Mouse (Mus musculus) MEL (cell line): ENCODE data around the gene Tlk2. TPM values are rescaled to one million over a fixed set of nuclear protein-coding genes. Genes with fewer than 3 reads are reported as not detected.

Experiments used
- DNase-seq: peaks from one replicate; pipeline ENCODE4 v3.0.0; 2011; ENCODE audit warnings: low read depth, low spot score
- H3K27ac ChIP-seq: 2 replicates; pipeline ENCODE4 v1.5.1; 2012; ENCODE audit warnings: low read depth, mild to moderate bottlenecking, control low read depth, low read length, moderate library complexity; ENCODE audit not compliant: control insufficient read depth
- H3K27me3 ChIP-seq, 2 experiments: fragments of 150-350 bp in 1 of 2; sonication (generic) in 1 of 2; 2 replicates each; pipeline ENCODE4 v1.6.1; 2012; ENCODE audit warnings: low read length in 2 of 2, mild to moderate bottlenecking in 2 of 2, improper control_type of control experiment in 1 of 2, moderate library complexity in 1 of 2; ENCODE audit not compliant: insufficient read depth in 2 of 2, control insufficient read depth in 1 of 2
- H3K36me3 ChIP-seq, 2 experiments: 2 replicates each; pipeline ENCODE4 v1.6.1; 2012 to 2014; ENCODE audit warnings: low read length in 2 of 2, improper control_type of control experiment in 1 of 2, inconsistent platforms in 1 of 2, mild to moderate bottlenecking in 1 of 2; ENCODE audit not compliant: insufficient read depth in 2 of 2, control insufficient read depth in 1 of 2
- H3K4me1 ChIP-seq, 2 experiments: fragments of 150-350 bp in 1 of 2; sonication (generic) in 1 of 2; 2 replicates each; pipeline ENCODE4 v1.6.1; 2012; ENCODE audit warnings: low read length in 2 of 2, improper control_type of control experiment in 1 of 2, mild to moderate bottlenecking in 1 of 2; ENCODE audit not compliant: insufficient read depth in 2 of 2, control insufficient read depth in 1 of 2
- H3K4me3 ChIP-seq, 2 experiments: fragments of 150-350 bp in 1 of 2; sonication (generic) in 1 of 2; 2 replicates each; pipeline ENCODE4 v1.5.1; 2012; ENCODE audit warnings: low read depth in 2 of 2, low read length in 2 of 2, mild to moderate bottlenecking in 2 of 2, moderate library complexity in 2 of 2, control low read depth in 1 of 2, improper control_type of control experiment in 1 of 2; ENCODE audit not compliant: control insufficient read depth in 1 of 2, insufficient read depth in 1 of 2
- H3K79me2 ChIP-seq: 2 replicates; pipeline ENCODE4 v1.6.1; 2012; ENCODE audit warnings: mild to moderate bottlenecking, low read length, moderate library complexity; ENCODE audit not compliant: control insufficient read depth, poor library complexity, insufficient read depth
- H3K9ac ChIP-seq: 2 replicates; pipeline ENCODE4 v1.6.1; 2012; ENCODE audit warnings: low read depth, mild to moderate bottlenecking, control low read depth, low read length, moderate library complexity; ENCODE audit not compliant: control insufficient read depth, poor library complexity, severe bottlenecking
- H3K9me3 ChIP-seq: fragments of 150-350 bp; sonication (generic); replicated peaks from 2 replicates; pipeline ENCODE4 v1.6.1; 2012; ENCODE audit warnings: mild to moderate bottlenecking, low read length, improper control_type of control experiment, moderate library complexity; ENCODE audit not compliant: insufficient read depth
- BHLHE40 ChIP-seq: IDR thresholded peaks from 2 replicates; pipeline ENCODE4 v1.6.1; 2012; ENCODE audit warnings: low read depth, mild to moderate bottlenecking, inconsistent platforms, low read length, improper control_type of control experiment, borderline replicate concordance
- CHD2 ChIP-seq: IDR thresholded peaks from 2 replicates; pipeline ENCODE4 v1.6.1; 2011; ENCODE audit warnings: low read length, improper control_type of control experiment
- E2F4 ChIP-seq: IDR thresholded peaks from 2 replicates; pipeline ENCODE4 v1.6.1; 2011; ENCODE audit warnings: low read depth, low read length, improper control_type of control experiment, borderline replicate concordance
- EP300 ChIP-seq, 2 experiments: IDR thresholded peaks; 2 replicates each; pipeline ENCODE4 v1.6.1; 2011; ENCODE audit warnings: improper control_type of control experiment in 2 of 2, low read length in 2 of 2, low read depth in 1 of 2, mild to moderate bottlenecking in 1 of 2
- GABPA ChIP-seq: IDR thresholded peaks from 2 replicates; pipeline ENCODE4 v1.6.1; 2012; ENCODE audit warnings: low read depth, mild to moderate bottlenecking, inconsistent platforms, low read length, improper control_type of control experiment, moderate library complexity
- HCFC1 ChIP-seq: IDR thresholded peaks from 2 replicates; pipeline ENCODE4 v1.6.1; 2012; ENCODE audit warnings: low read depth, mild to moderate bottlenecking, inconsistent platforms, low read length, improper control_type of control experiment, moderate library complexity
- JUND ChIP-seq: IDR thresholded peaks from 2 replicates; pipeline ENCODE4 v1.6.1; 2011; ENCODE audit warnings: low read depth, mild to moderate bottlenecking, improper control_type of control experiment, low read length
- KAT2A ChIP-seq: conservative IDR thresholded peaks from 2 replicates; pipeline ENCODE4 v1.6.1; 2012; ENCODE audit warnings: low read depth, low read length, improper control_type of control experiment, inconsistent platforms
- MAFK ChIP-seq: IDR thresholded peaks from 2 replicates; pipeline ENCODE4 v1.6.1; 2011; ENCODE audit warnings: low read depth, mild to moderate bottlenecking, low read length, improper control_type of control experiment, borderline replicate concordance
- MAX ChIP-seq: IDR thresholded peaks from 2 replicates; pipeline ENCODE4 v1.6.1; 2011; ENCODE audit warnings: low read length, improper control_type of control experiment
- MAZ ChIP-seq: IDR thresholded peaks from 2 replicates; pipeline ENCODE4 v1.6.1; 2012; ENCODE audit warnings: low read depth, mild to moderate bottlenecking, inconsistent platforms, low read length, improper control_type of control experiment
- MEF2A ChIP-seq: IDR thresholded peaks from 2 replicates; pipeline ENCODE4 v1.6.1; 2014; ENCODE audit warnings: low read depth, mild to moderate bottlenecking, inconsistent platforms, low read length, improper control_type of control experiment; ENCODE audit not compliant: poor library complexity, insufficient replicate concordance, severe bottlenecking; ENCODE audit errors: extremely low read depth
- MXI1 ChIP-seq: IDR thresholded peaks from 2 replicates; pipeline ENCODE4 v1.6.1; 2011; ENCODE audit warnings: mild to moderate bottlenecking, low read depth, low read length, improper control_type of control experiment
- MYB ChIP-seq: IDR thresholded peaks from 2 replicates; pipeline ENCODE4 v1.6.1; 2011; ENCODE audit warnings: mild to moderate bottlenecking, low read depth, low read length, improper control_type of control experiment
- MYC ChIP-seq: IDR thresholded peaks from 2 replicates; pipeline ENCODE4 v1.6.1; 2011; ENCODE audit warnings: low read depth, mild to moderate bottlenecking, low read length, improper control_type of control experiment, moderate library complexity
- POLR2A ChIP-seq, 2 experiments: IDR thresholded peaks; 2 replicates each; pipeline ENCODE4 v1.6.1; 2011 to 2012; ENCODE audit warnings: low read length in 2 of 2, mild to moderate bottlenecking in 2 of 2, control low read depth in 1 of 2, improper control_type of control experiment in 1 of 2, low read depth in 1 of 2, moderate library complexity in 1 of 2; ENCODE audit not compliant: control insufficient read depth in 1 of 2, insufficient read depth in 1 of 2, poor library complexity in 1 of 2
- POLR2AphosphoS2 ChIP-seq: IDR thresholded peaks from 2 replicates; pipeline ENCODE4 v1.6.1; 2011; ENCODE audit warnings: low read length, improper control_type of control experiment
- POLR2AphosphoS5 ChIP-seq: IDR thresholded peaks from 2 replicates; pipeline ENCODE4 v1.6.1; 2012; ENCODE audit warnings: low read depth, borderline replicate concordance, mild to moderate bottlenecking, inconsistent platforms, low read length, moderate library complexity, mixed read lengths
- SMC3 ChIP-seq: IDR thresholded peaks from 2 replicates; pipeline ENCODE4 v1.6.1; 2011; ENCODE audit warnings: low read depth, low read length, improper control_type of control experiment
- TAL1 ChIP-seq: IDR thresholded peaks from 2 replicates; pipeline ENCODE4 v1.6.1; 2012; ENCODE audit warnings: mild to moderate bottlenecking, inconsistent platforms, low read length, moderate library complexity, mixed read lengths
- TBP ChIP-seq: IDR thresholded peaks from 2 replicates; pipeline ENCODE4 v1.8.0; 2011; ENCODE audit warnings: low read depth, low read length, improper control_type of control experiment
- TCF12 ChIP-seq: IDR thresholded peaks from 2 replicates; pipeline ENCODE4 v1.6.1; 2014; ENCODE audit warnings: low read depth, mild to moderate bottlenecking, inconsistent platforms, low read length, improper control_type of control experiment, moderate library complexity
- UBTF ChIP-seq: IDR thresholded peaks from 2 replicates; pipeline ENCODE4 v1.6.1; 2012; ENCODE audit warnings: low read depth, mild to moderate bottlenecking, inconsistent platforms, low read length, improper control_type of control experiment, moderate library complexity, borderline replicate concordance; ENCODE audit not compliant: insufficient read depth
- USF2 ChIP-seq, 2 experiments: IDR thresholded peaks; 2 replicates each; pipeline ENCODE4 v1.6.1; 2011 to 2012; ENCODE audit warnings: improper control_type of control experiment in 2 of 2, low read length in 2 of 2, borderline replicate concordance in 1 of 2, inconsistent platforms in 1 of 2, low read depth in 1 of 2, mild to moderate bottlenecking in 1 of 2; ENCODE audit not compliant: insufficient read depth in 1 of 2
- ZC3H11A ChIP-seq: IDR thresholded peaks from 2 replicates; pipeline ENCODE4 v1.6.1; 2012; ENCODE audit warnings: low read depth, mild to moderate bottlenecking, inconsistent platforms, low read length, improper control_type of control experiment
- ZMIZ1 ChIP-seq: IDR thresholded peaks from 2 replicates; pipeline ENCODE4 v1.6.1; 2012; ENCODE audit warnings: low read depth, mild to moderate bottlenecking, inconsistent platforms, low read length, improper control_type of control experiment, moderate library complexity
- polyA plus RNA-seq, 2 experiments: library from polyadenylated mRNA; stranded (reverse) in 1 of 2; unstranded in 1 of 2; fragments of >175 nt in 1 of 2; fragments of >200 nt in 1 of 2; gene quantifications; 2 replicates each; pipeline versions ENCODE4 v1.2.1 to v1.2.4; 2012; ENCODE audit warnings: low replicate concordance in 2 of 2, low read depth in 1 of 2; ENCODE audit not compliant: insufficient read length in 2 of 2, insufficient read depth in 1 of 2, missing spikeins in 1 of 2
- total RNA-seq: library from RNA; depleted of rRNA; stranded (reverse); fragments of 300-350 nt; gene quantifications from 2 replicates; pipeline ENCODE4 v1.2.3, GENCODE M21; 2012

The Tlk2 gene
- total and polyA plus RNA-seq, 3 experiments = 46.5 to 60.9 TPM; not detected in 1

DNA sequence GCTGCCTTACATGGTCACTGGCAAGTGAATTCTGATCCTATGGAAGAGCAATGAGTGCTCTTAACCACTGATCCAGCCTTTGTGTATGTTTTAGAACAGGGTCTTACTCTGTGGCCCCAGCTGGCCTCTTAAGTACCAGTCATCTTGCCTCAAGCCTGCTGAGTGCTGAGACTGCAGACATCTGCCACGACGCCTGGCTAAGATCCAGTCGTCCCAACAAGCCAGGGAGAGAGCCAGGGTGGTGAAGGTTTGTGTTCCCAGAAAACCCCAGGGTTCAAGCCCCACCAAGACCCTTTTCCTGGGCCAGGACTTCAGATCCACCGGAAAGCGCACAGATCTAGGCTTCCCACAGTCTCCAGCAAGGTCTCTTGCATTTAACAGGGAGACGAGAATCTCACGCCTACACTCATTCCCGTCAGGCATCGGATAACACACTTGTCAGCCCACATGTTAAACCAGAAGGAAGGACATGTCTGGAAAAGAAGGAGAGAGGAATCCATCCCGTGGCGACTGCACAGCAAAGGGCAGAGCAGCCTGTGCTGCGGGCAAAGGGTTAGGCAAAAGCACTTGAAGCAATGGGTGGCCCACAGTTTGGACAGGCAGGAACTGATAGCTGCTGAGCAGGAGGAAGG lies 133.8 kb downstream of the Tlk2 start:
- Histone ChIP-seq H3K27ac (no peak overlapping the region), H3K27me3 (peaks cover 3% of the 10 kb centered on the region in 2 experiments; a peak in 2 of 4 replicates), H3K9ac (no peak overlapping the region), H3K9me3 (no peaks in the 10 kb centered on the region), H3K79me2 (no peaks in the 10 kb centered on the region), H3K4me1 (no peaks in the 10 kb centered on the region), H3K36me3 (no peaks in the 10 kb centered on the region), H3K4me3 (no peak overlapping the region)
- no peak for DNase-seq
- no peak for TF ChIP-seq JUND
- no peak for TF ChIP-seq HCFC1
- no peak for TF ChIP-seq POLR2A (IDR thresholded peaks at IDR 0.05; ENCODE audit: control insufficient read depth in 1 of 2, insufficient read depth in 1 of 2, low read depth in 1 of 2, low read length in 2 of 2, poor library complexity in 1 of 2)
- TF ChIP-seq MAZ = no peak
- TF ChIP-seq ZC3H11A = no peak
- no peak for TF ChIP-seq TAL1
- TF ChIP-seq MAFK = no peak
- no peak for TF ChIP-seq ZMIZ1
- no peak for TF ChIP-seq GABPA
- TF ChIP-seq MXI1 = no peak

- no peaks in the 10 kb centered on the region for H3K79me2 ChIP-seq
These were observed 134.5 kb downstream of the Tlk2 start for GRCm38 (mm10) chr11:105312972-105313632.

DNA sequence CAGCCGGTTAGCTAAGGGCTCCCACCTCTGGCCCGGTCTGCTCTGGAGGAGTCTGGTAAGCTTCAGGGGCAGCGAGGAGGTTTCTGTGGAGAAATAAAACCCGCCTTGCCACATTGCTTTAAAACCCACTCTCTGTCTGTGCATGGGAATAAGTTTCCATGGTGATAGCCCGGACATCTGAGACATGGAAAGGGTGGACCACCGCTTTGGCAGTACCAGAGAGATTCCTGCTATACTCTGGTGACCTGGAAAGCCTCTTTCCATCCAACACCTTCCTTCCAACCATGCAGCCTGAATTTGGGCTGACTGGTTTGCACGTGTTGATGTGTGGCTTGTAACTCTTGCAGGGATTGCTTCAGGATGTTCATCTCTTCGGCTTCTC lies 135.0 kb downstream of the Tlk2 start:
- Histone ChIP-seq H3K36me3 (no peaks in the 10 kb centered on the region), H3K9me3 (no peaks in the 10 kb centered on the region), H3K27me3 (peaks cover 3% of the 10 kb centered on the region in 2 experiments; a peak in 2 of 4 replicates), H3K27ac (no peak overlapping the region), H3K4me3 (no peak overlapping the region), H3K79me2 (no peaks in the 10 kb centered on the region), H3K9ac (no peak overlapping the region), H3K4me1 (no peaks in the 10 kb centered on the region)
- no peak for TF ChIP-seq MYB
- TF ChIP-seq UBTF = no peak
- TF ChIP-seq E2F4 = no peak
- TF ChIP-seq POLR2AphosphoS5 = no peak
- no peak for TF ChIP-seq BHLHE40
- no peak for TF ChIP-seq JUND
- no peak for TF ChIP-seq MYC
- no peak for TF ChIP-seq MAX
- no peak for TF ChIP-seq MAZ
- TF ChIP-seq SMC3 = no peak
- TF ChIP-seq EP300 (IDR thresholded peaks at IDR 0.05; ENCODE audit: low read depth in 1 of 2, low read length in 2 of 2) = no peak
- no peak for TF ChIP-seq GABPA
- TF ChIP-seq MEF2A = no peak
- no peak for DNase-seq

More at GRCm38 (mm10) chr11:105312972-105313632, 134.5 kb downstream of the Tlk2 start:
- Histone ChIP-seq H3K36me3 (no peaks in the 10 kb centered on the region), H3K4me1 (no peaks in the 10 kb centered on the region), H3K9me3 (no peaks in the 10 kb centered on the region), H3K27me3 (peaks cover 3% of the 10 kb centered on the region in 2 experiments; a peak in 2 of 4 replicates), H3K4me3 (no peak overlapping the region), H3K27ac (no peak overlapping the region), H3K9ac (no peak overlapping the region)
- DNase-seq = no peak
- TF ChIP-seq TCF12 = no peak
- no peak for TF ChIP-seq CHD2
- TF ChIP-seq KAT2A = no peak
- no peak for TF ChIP-seq POLR2AphosphoS2
- TF ChIP-seq USF2 (IDR thresholded peaks at IDR 0.05; ENCODE audit: borderline replicate concordance in 1 of 2, insufficient read depth in 1 of 2, low read depth in 1 of 2, low read length in 2 of 2) = no peak
- no peak for TF ChIP-seq TBP
- no peak for TF ChIP-seq E2F4
